Mouse (Mus musculus): Measurements from ENCODE around the gene Hapln4.

DNA sequence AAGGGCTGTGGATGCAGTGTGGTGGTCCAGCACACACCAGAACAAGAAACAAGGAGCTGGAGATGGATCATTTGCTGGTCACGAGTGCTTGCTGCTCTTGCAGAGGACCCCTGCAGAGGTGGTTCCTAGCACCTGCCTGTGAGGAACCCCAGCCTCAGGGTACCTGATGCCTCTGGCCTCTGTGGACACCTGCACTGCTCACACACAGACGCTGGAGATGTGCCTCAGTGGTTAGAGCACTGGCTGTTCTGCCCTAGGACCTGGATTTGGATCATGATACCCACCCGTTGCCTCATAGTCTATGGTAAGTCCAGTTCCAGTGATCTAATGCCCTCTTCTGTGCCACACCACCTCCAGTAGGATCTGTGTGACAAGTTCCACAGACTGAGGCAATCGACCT lies 53.3 kb downstream of the Hapln4 start:
- TF ChIP-seq CTCF (IDR thresholded peaks at IDR 0.05; ENCODE audit: extremely low read depth, insufficient read length, insufficient replicate concordance, low read depth, low read length) (no peak), POLR2A (IDR thresholded peaks at IDR 0.05; ENCODE audit: low read depth, low read length) (no peak)

Measured in small intestine, adult 2 months (tissue).